Mouse (Mus musculus) cerebellum, postnatal 10 days (tissue): Measurements from ENCODE around the gene Prap1.
A peak's percentile ranks its signal among the peaks of the same experiment; 100 is the strongest.

Experiments
- DNase-seq, 2 experiments: peaks; one replicate each; pipeline ENCODE4 v3.0.0; 2021; ENCODE audit warnings: mixed read lengths in 2 of 2

The Prap1 gene

DNA sequence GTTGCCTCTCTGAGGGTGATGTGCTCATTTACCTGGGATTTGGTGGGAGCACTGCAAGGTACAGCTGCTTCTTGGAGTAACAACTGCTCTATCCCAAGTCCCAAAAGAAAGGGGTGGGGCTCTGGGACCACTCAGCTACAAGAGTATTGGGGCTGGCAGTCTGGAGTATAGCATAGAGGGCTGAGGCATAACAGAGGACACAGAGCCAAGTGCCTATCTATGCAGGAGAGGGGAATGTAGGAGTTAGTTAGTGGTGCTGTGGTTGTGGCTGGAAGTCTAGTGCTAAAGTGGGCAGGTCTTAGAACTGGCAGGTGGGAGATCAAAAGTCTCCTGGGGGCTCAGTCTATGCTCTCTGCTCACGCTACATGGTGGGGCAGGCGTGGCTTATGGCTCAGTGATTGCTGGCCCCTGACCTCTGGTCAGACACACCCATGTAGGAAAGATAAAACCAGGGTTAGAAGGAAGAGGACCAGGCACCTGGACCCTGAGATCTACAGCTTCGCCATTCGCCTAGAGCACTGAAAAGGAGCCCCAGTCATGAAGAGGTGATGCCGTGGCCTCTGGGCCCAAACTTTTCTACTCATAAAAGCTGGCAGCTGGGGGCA lies at the start of gene Prap1:
Gene Prap1 (plus strand): TSS at position 472 of the 605 bp plus-strand sequence.
- no peak for DNase-seq

DNA sequence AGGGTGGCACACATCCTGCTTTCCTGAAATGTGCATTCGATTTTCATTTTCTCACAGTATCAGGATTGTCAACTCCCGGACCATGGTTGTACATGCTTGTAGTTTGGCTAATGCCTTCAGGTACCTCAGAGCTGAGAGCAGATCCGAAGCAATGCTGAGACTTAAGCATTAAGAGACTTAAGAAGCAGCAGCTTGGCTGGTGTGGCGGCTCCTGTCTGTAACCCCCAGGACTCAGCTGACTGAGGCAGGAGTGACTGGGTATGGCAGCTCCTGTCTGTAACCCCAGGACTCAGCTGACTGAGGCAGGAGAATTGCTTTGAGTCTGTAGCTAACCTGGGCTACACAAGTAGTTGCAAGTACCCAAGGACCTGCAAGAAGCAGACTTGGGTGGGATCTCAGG lies 47.6 kb upstream of the Prap1 start:
- no peak for DNase-seq

DNA sequence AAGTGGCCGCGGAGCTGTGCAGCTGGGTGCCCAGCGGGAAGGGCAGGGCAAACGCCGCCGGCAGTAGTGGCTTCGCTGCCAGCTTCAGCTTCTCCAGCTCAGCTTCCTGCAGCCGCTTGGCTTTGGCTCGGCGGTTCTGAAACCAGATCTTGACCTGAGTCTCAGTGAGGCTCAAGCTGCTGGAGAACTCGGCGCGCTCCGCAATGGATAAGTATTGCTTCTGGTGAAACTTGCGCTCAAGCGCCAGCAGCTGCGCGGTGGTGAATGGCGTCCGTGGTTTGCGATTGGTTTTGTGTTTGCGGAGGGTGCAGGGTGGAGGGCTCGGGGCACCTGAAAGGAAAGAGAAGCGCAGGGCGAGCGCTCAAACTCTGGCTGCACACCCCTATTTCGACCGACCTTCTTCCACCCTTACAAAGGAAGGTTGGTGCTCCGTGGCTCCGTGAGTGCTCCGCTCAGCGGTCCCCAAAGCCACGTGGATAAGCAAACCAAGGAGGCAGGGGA lies 45.3 kb upstream of the Prap1 start:
- DNase-seq = peak; percentile 52 to 68

DNA sequence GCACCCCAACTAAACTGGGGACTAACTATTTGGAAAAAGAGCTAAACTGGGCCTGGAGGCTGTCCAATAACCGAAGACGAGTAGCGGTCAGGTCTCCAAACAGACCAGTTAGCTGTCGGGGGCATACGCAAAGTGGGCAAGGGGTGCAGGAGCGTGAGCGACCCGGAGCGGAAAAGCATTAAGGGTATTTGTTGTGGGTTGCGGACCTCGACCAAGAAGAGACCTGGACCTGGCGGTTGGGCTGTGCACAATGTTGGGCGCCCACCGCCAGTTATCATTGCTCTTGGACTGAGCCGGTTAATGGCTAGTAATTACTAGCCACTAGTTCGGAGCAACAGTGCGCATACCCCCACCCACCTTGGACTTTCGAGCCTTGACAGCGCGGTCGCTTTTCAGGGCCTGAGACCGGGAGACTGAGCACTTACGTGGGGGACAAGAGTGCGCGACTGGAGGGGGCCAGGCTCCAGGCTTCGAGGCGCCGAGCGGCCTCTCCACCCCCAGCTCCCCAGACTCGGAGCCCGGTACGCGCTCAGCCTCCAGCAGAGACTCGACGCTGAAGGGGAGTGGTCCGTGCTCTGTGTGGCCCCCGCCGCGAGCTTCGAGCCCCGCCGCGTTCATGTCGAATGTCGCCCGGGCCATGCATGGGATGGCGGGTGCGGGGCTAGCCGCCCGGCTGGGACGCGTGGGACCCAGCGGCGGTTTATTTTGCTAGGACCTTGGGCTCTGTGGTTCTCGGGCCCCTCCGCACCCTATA lies 44.7 kb upstream of the Prap1 start, which contains the start of gene Msx3:
Gene Msx3 (minus strand): TSS at position 729 of the 754 bp plus-strand sequence.
- DNase-seq = peak in 1 of 2 experiments; percentile 20

GRCm38 (mm10) chr7:140049115-140049689 lies 44.0 kb upstream of the Prap1 start:
- DNase-seq = peak; percentile 45 to 47

DNA sequence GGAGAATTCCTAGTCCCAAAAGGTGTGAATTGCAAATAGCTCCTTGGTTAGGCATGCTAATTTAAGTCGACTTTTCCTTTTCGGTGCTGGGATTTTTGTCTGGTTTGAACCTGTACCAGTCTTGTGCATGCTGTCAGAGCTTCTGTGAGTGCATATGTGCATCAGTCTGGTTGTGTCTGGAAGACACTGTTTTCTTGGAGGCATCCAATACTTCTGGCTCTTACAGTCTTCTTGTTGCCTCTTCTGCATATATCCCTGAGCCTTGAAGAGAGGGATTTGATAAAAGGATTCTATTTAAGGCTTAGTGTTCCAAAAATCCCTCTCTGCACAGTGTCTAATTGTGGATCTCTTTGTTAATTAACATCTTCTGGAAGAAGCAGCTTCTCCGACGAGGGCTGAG lies 39.1 kb upstream of the Prap1 start:
- DNase-seq = no peak

- DNase-seq = peak; percentile 53 to 65
These were observed 35.5 kb upstream of the Prap1 start for GRCm38 (mm10) chr7:140057413-140058407.

GRCm38 (mm10) chr7:140058528-140058927 lies 34.7 kb upstream of the Prap1 start:
- no peak for DNase-seq

- DNase-seq = no peak
These were observed 33.6 kb upstream of the Prap1 start for GRCm38 (mm10) chr7:140059601-140060000.

- peak; percentile 49 to 58 for DNase-seq
These were observed 32.0 kb upstream of the Prap1 start for GRCm38 (mm10) chr7:140060936-140061831.

DNA sequence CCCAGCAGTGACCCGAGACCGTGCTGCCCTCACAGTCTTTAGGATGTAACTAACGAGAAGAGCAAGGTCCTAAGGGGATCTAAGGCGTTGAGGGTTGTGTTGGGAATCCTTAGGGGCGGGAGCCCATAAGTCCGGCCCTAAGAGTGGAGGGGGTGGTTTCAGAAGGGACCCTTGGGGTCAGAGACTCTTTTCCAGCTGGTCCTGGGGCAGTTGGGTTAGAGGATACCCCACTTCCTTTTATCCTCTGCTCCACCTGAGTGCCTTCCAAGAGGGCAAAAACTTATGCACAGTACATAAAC lies 31.4 kb upstream of the Prap1 start:
- no peak for DNase-seq

GRCm38 (mm10) chr7:140062307-140062706 lies 30.9 kb upstream of the Prap1 start:
- DNase-seq = peak; percentile 55 to 62

GRCm38 (mm10) chr7:140063092-140063491 lies 30.1 kb upstream of the Prap1 start:
- peak; percentile 87 to 89 for DNase-seq

DNA sequence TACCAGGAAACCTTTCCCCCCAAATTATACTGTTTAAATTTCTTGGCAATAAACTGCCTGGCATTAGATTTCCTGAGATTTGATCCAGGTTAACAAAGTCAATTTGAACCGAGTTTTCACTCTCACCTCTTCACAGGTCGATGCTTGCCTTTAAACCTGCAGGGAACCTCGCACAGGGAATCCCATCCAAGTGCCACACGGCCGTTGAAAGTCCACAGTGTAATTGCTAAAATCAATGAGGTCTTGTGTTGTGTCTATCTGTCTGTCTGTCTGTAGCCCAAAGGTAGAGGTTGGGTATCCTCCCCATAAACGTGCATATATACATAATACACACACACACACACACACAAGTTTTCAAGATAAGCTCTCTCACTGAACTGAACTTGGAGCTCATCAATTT lies 25.8 kb upstream of the Prap1 start:
- DNase-seq = no peak

DNA sequence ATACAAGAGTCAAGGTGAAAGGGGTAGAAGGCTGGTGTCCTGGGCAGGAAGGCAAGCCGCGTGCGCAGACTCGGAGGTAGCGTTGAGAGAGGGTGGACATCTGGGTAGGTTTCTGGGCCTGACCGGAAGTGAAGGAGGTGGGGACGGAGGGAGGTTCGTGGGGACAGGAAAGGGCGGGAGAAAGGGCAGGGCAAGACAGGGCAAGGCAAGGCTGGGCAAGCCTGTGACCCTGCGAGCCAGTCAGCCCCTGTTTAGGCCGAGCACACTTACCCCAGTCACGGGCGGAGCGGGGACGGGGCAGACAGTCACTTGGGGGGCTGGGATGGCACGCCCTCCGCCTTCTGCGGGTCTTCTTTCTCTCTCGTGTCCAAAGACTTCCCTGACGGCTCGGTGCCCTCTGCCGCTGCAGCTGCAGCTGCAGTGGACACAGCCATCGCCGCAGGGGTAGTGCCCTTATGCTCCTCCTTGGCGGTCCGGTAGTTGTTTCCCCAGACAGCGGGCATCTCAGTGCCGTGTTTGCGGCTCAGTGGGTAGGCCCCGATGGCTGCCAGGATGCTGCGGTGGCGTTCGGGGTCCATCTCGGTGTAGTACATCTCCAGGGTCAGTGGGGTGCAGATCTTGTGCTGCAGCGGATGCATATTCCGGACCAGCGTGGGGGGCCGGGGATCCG lies 23.0 kb upstream of the Prap1 start:
- no peak for DNase-seq

- DNase-seq = no peak
These were observed 15.5 kb upstream of the Prap1 start for GRCm38 (mm10) chr7:140077698-140078097.

- peak; percentile 85 to 86 for DNase-seq
These were observed 14.5 kb upstream of the Prap1 start for GRCm38 (mm10) chr7:140078711-140079110.

GRCm38 (mm10) chr7:140080503-140081156 lies 12.6 kb upstream of the Prap1 start:
- peak; percentile 96 for DNase-seq

GRCm38 (mm10) chr7:140081408-140082241 lies 11.6 kb upstream of the Prap1 start:
- peak; percentile 63 to 66 for DNase-seq
